Mouse (Mus musculus): ENCODE data around the gene Bad. TPM values are rescaled to one million over a fixed set of nuclear protein-coding genes. Genes with fewer than 3 reads are reported as not detected.

Bad gene
- total and polyA plus RNA-seq, 2 experiments from 2014 or later, result 46.8 to 60.7 TPM

DNA sequence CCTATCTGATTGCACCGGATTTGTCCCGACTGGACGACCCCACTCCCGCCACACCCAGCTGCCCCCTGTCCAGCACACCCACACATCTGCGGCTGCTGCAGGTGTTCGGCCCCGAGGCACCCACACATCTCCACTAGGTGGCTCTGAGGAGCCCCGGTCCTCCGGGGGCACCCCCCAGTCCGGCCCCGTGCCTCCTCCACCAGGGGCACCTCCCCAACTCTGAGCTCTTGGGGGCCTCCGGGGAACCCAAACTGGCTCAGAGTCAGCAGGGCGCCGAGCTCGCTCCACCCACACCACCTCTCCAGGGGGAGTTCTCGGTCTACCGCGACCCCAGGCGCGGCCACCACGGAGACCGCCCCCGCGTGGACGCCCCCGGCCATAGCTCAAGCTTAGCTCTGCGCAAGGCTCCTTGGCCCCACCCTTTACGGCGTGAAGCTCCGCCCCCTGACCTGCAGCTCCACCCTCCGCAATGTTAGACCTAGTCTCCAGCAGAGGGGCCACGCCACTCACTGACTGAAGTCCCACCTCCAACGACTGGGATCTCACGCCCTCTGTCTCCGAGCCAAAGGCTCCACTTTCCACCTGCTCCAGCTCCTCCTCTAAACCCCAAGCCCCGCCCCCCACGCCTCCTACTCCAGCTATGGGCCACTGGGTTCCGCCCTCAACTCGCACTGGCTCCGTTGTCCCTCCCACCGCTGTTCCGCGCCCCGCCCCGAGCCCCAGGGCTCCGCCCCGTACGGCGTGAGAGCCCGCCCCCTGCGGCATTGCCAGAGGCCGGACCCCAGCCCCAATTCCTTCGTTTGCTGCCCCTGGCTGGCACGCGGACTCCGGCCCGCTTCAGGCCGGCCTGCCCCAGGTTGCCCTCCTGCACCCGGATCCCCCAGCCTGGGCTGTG is 38.1 kb downstream of the Bad start:
- H3K36me3 ChIP-seq (replicated peaks; ENCODE audit: control insufficient read depth, insufficient read depth, low read length), result peaks cover 35% of the 10 kb centered on the region
- no peaks in the 10 kb centered on the region for H3K27me3 ChIP-seq (ENCODE audit: control insufficient read depth, insufficient read depth, low read length)
- H3K4me1 ChIP-seq (ENCODE audit: control insufficient read depth, insufficient read depth), result peaks cover 28% of the 10 kb centered on the region
- H3K9me3 ChIP-seq (replicated peaks; ENCODE audit: control insufficient read depth, low read length), result no peaks in the 10 kb centered on the region
- H3K27ac ChIP-seq (ENCODE audit: low read depth), result peak overlapping the region; percentile 98
- TF ChIP-seq CTCF (IDR thresholded peaks at IDR 0.05; ENCODE audit: low read depth) (peak; percentile 63), EP300 (IDR thresholded peaks at IDR 0.05; ENCODE audit: low read depth) (0 out of 2 replicates have a peak, but pooled peaks have one; percentile 22)
- peak; percentile 100 for DNase-seq (ENCODE audit: low spot score)
- peak overlapping the region; percentile 72 for H3K9ac ChIP-seq (replicated peaks; ENCODE audit: low read depth, low read length)
- WGBS, result 1% methylated on average over 58 of the region's 59 CpGs
- peak overlapping the region; percentile 83 for H3K4me2 ChIP-seq (ENCODE audit: low read depth, low read length)
- peak overlapping the region; percentile 75 for H3K4me3 ChIP-seq (ENCODE audit: low read depth, low read length)
- peak; percentile 88 for ATAC-seq (ENCODE audit: insufficient read depth, low read depth)

DNA sequence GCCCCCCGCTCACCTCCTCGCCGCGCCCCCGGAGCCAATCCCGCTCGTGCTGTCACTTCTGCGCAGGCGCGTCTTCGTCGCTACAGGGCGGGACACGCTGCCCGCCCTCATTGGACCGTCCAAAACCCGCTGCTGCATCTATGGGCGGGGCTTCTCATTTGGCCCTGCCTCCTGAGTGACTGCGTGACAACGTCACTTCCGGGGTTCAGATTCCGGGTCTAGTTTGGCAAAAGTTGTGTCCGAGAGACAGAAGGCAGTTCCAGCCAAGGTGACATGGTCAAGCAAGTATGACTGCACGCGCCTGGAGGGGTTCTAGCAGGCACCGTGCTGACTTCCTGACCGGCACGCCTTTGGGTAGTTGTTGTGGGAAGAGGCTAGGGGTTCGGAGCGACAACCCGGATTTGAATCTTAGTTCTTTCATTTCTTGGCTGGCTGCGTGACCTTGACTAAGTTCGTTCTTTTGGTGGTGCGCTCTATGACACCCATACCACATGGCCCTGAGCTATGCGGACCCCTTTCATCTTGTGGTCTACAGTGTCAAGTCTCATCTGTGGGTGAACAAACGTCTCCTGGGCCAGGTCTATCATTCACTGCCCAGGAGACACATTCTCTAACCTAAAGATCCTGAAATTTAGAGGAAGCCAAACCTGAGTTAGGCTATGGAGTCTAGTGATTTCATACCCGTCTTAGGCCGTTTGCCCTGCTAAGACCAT is 38.9 kb downstream of the Bad start, which contains the start of gene Fkbp2:
Fkbp2 (minus strand) TSS at position 121 of the 713 bp plus-strand sequence.
- no peaks in the 10 kb centered on the region for H3K9me3 ChIP-seq (replicated peaks; ENCODE audit: control insufficient read depth, low read length)
- peak within 1 kb of the TSS; percentile 83 for H3K4me2 ChIP-seq (ENCODE audit: low read depth, low read length)
- H3K36me3 ChIP-seq (replicated peaks; ENCODE audit: control insufficient read depth, insufficient read depth, low read length), result peaks cover 43% of the 10 kb centered on the region
- H3K4me3 ChIP-seq (ENCODE audit: low read depth, low read length), result peak within 1 kb of the TSS; percentile 75
- H3K27ac ChIP-seq (ENCODE audit: low read depth), result peak within 1 kb of the TSS; percentile 98
- DNase-seq (ENCODE audit: low spot score) (peak; percentile 99), ATAC-seq (ENCODE audit: insufficient read depth, low read depth) (peak; percentile 85)
- TF ChIP-seq EP300 (IDR thresholded peaks at IDR 0.05; ENCODE audit: low read depth) (peak; percentile 50; the same call in 1 of the 2 replicates), CTCF (IDR thresholded peaks at IDR 0.05; ENCODE audit: low read depth) (no peak)
- WGBS, result 1% methylated on average over 38 of the region's 38 CpGs
- peak within 1 kb of the TSS; percentile 72 for H3K9ac ChIP-seq (replicated peaks; ENCODE audit: low read depth, low read length)
- H3K27me3 ChIP-seq (ENCODE audit: control insufficient read depth, insufficient read depth, low read length), result no peaks in the 10 kb centered on the region
- H3K4me1 ChIP-seq (ENCODE audit: control insufficient read depth, insufficient read depth), result peaks cover 28% of the 10 kb centered on the region

- Histone ChIP-seq H3K36me3 (replicated peaks; ENCODE audit: control insufficient read depth, insufficient read depth, low read length) (peaks cover 43% of the 10 kb centered on the region), H3K4me3 (ENCODE audit: low read depth, low read length) (no peak overlapping the region), H3K9me3 (replicated peaks; ENCODE audit: control insufficient read depth, low read length) (no peaks in the 10 kb centered on the region), H3K9ac (replicated peaks; ENCODE audit: low read depth, low read length) (peak overlapping the region; percentile 72; the same call in 1 of the 2 replicates), H3K4me2 (ENCODE audit: low read depth, low read length) (peak overlapping the region; percentile 69), H3K4me1 (ENCODE audit: control insufficient read depth, insufficient read depth) (peaks cover 31% of the 10 kb centered on the region), H3K27me3 (ENCODE audit: control insufficient read depth, insufficient read depth, low read length) (no peaks in the 10 kb centered on the region), H3K27ac (ENCODE audit: low read depth) (peak overlapping the region; percentile 98)
- 84% methylated on average over 4 of the region's 4 CpGs for WGBS
- TF ChIP-seq EP300 (IDR thresholded peaks at IDR 0.05; ENCODE audit: low read depth), result no peak
- no peak for TF ChIP-seq CTCF (IDR thresholded peaks at IDR 0.05; ENCODE audit: low read depth)
- no peak for ATAC-seq (ENCODE audit: insufficient read depth, low read depth)
- no peak for DNase-seq (ENCODE audit: low spot score)
Observed at GRCm38 (mm10) chr19:6981465-6981864, 39.8 kb downstream of the Bad start.

DNA sequence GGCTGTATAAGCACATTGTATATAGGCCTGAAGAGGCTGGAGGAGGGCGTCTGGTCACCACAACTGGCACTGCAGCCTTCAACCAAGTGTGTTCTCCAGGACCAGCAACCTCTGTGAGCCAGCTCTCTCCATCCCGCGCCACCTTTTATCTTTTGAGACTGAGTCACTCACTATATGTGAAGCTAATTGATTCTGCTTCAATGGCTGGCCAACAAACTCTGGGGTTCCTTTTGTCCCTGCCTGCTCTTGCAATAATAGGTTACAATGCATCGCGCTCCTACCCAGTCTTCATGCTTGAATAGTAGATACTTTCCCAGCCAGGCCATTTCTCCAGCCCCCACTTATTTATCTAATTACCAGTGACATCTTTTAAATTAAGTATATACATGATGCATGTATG is 42.0 kb downstream of the Bad start:
- H3K4me3 ChIP-seq (ENCODE audit: low read depth, low read length), result no peak overlapping the region
- H3K27me3 ChIP-seq (ENCODE audit: control insufficient read depth, insufficient read depth, low read length), result no peaks in the 10 kb centered on the region
- WGBS, result 92% methylated on average over 5 of the region's 5 CpGs
- no peak for DNase-seq (ENCODE audit: low spot score)
- no peak overlapping the region for H3K4me2 ChIP-seq (ENCODE audit: low read depth, low read length)
- peaks cover 28% of the 10 kb centered on the region for H3K4me1 ChIP-seq (ENCODE audit: control insufficient read depth, insufficient read depth)
- no peak overlapping the region for H3K9ac ChIP-seq (replicated peaks; ENCODE audit: low read depth, low read length)
- H3K36me3 ChIP-seq (replicated peaks; ENCODE audit: control insufficient read depth, insufficient read depth, low read length), result peaks cover 30% of the 10 kb centered on the region
- TF ChIP-seq EP300 (IDR thresholded peaks at IDR 0.05; ENCODE audit: low read depth) (no peak), CTCF (IDR thresholded peaks at IDR 0.05; ENCODE audit: low read depth) (no peak)
- H3K9me3 ChIP-seq (replicated peaks; ENCODE audit: control insufficient read depth, low read length), result no peaks in the 10 kb centered on the region
- H3K27ac ChIP-seq (ENCODE audit: low read depth), result no peak overlapping the region
- no peak for ATAC-seq (ENCODE audit: insufficient read depth, low read depth)

GRCm38 (mm10) chr19:6985300-6985699 is 43.6 kb downstream of the Bad start:
- DNase-seq (ENCODE audit: low spot score) (no peak), ATAC-seq (ENCODE audit: insufficient read depth, low read depth) (no peak)
- Histone ChIP-seq H3K36me3 (replicated peaks; ENCODE audit: control insufficient read depth, insufficient read depth, low read length) (peaks cover 28% of the 10 kb centered on the region), H3K4me3 (ENCODE audit: low read depth, low read length) (no peak overlapping the region), H3K4me2 (ENCODE audit: low read depth, low read length) (no peak overlapping the region), H3K4me1 (ENCODE audit: control insufficient read depth, insufficient read depth) (peaks cover 20% of the 10 kb centered on the region), H3K27ac (ENCODE audit: low read depth) (no peak overlapping the region), H3K9me3 (replicated peaks; ENCODE audit: control insufficient read depth, low read length) (no peaks in the 10 kb centered on the region), H3K9ac (replicated peaks; ENCODE audit: low read depth, low read length) (no peak overlapping the region), H3K27me3 (ENCODE audit: control insufficient read depth, insufficient read depth, low read length) (no peaks in the 10 kb centered on the region)
- WGBS, result 80% methylated on average over 19 of the region's 19 CpGs
- TF ChIP-seq CTCF (IDR thresholded peaks at IDR 0.05; ENCODE audit: low read depth) (no peak), EP300 (IDR thresholded peaks at IDR 0.05; ENCODE audit: low read depth) (no peak)

Measured in heart, postnatal 0 days (tissue).